Mouse (Mus musculus): ENCODE measurements around the gene Plekho1. TPM values are rescaled to one million over a fixed set of nuclear protein-coding genes. Genes with fewer than 3 reads are reported as not detected.

The Plekho1 gene
- 62.6 and 132 TPM in 2 replicates for polyA plus RNA-seq (2012; rRNA removed; ENCODE audit: low replicate concordance)

GRCm38 (mm10) chr3:95995802-95996428, at the start of gene Plekho1:
TSS of gene Plekho1 (minus strand) at chr3:95996001.

Other genes starting within 250 kb of the Plekho1 start
- gene Tars2, start 235.8 kb downstream of the Plekho1 start, polyA plus RNA-seq (2012; rRNA removed; ENCODE audit: low replicate concordance): 30.9 and 43.4 TPM in 2 replicates
- 13.0 and 20.9 TPM in 2 replicates for gene Rprd2, start 177.1 kb downstream of the Plekho1 start, polyA plus RNA-seq (2012; rRNA removed; ENCODE audit: low replicate concordance)
- gene Prpf3, start 140.1 kb downstream of the Plekho1 start, polyA plus RNA-seq (2012; rRNA removed; ENCODE audit: low replicate concordance): 11.2 and 18.3 TPM in 2 replicates
- 99.3 and 137 TPM in 2 replicates for gene Mrps21, start 124.5 kb downstream of the Plekho1 start, polyA plus RNA-seq (2012; rRNA removed; ENCODE audit: low replicate concordance)
- 3.8 and 5.0 TPM in 2 replicates for gene Ciart, start 113.8 kb downstream of the Plekho1 start, polyA plus RNA-seq (2012; rRNA removed; ENCODE audit: low replicate concordance)
- 14.4 and 27.4 TPM in 2 replicates for gene BC028528, start 104.0 kb downstream of the Plekho1 start, polyA plus RNA-seq (2012; rRNA removed; ENCODE audit: low replicate concordance)
- gene Aph1a, start 102.0 kb downstream of the Plekho1 start, polyA plus RNA-seq (2012; rRNA removed; ENCODE audit: low replicate concordance): 111 and 138 TPM in 2 replicates
- gene Car14, start 91.3 kb downstream of the Plekho1 start, polyA plus RNA-seq (2012; rRNA removed; ENCODE audit: low replicate concordance): 0.75 and 2.7 TPM in 2 replicates
- 9.5 and 23.5 TPM in 2 replicates for gene Anp32e, start 66.8 kb downstream of the Plekho1 start, polyA plus RNA-seq (2012; rRNA removed; ENCODE audit: low replicate concordance)
- 6.9 and 8.3 TPM in 2 replicates for gene Vps45, start 62.5 kb upstream of the Plekho1 start, polyA plus RNA-seq (2012; rRNA removed; ENCODE audit: low replicate concordance)
- 9.3 and 15.2 TPM in 2 replicates for gene Otud7b, start 108.5 kb upstream of the Plekho1 start, polyA plus RNA-seq (2012; rRNA removed; ENCODE audit: low replicate concordance)
- gene Mtmr11, start 166.0 kb upstream of the Plekho1 start, polyA plus RNA-seq (2012; rRNA removed; ENCODE audit: low replicate concordance): 21.6 and 30.8 TPM in 2 replicates
- gene Sf3b4, start 176.3 kb upstream of the Plekho1 start, polyA plus RNA-seq (2012; rRNA removed; ENCODE audit: low replicate concordance): 42.2 and 80.9 TPM in 2 replicates
- 1.5 and 9.7 TPM in 2 replicates for gene Sv2a, start 185.2 kb upstream of the Plekho1 start, polyA plus RNA-seq (2012; rRNA removed; ENCODE audit: low replicate concordance)
- 55.8 and 58.3 TPM in 2 replicates for gene Bola1, start 223.7 kb upstream of the Plekho1 start, polyA plus RNA-seq (2012; rRNA removed; ENCODE audit: low replicate concordance)
- 3.5 TPM in 1 of 2 replicates, not detected in the other for gene Hist2h2ab, start 223.9 kb upstream of the Plekho1 start, polyA plus RNA-seq (2012; rRNA removed; ENCODE audit: low replicate concordance)
- gene Hist2h2ac, start 224.9 kb upstream of the Plekho1 start, polyA plus RNA-seq (2012; rRNA removed; ENCODE audit: low replicate concordance): 1.6 and 9.3 TPM in 2 replicates
- gene Hist2h2be, start 225.1 kb upstream of the Plekho1 start, polyA plus RNA-seq (2012; rRNA removed; ENCODE audit: low replicate concordance): 4.4 and 6.0 TPM in 2 replicates
- 33.9 and 43.2 TPM in 2 replicates for gene Hist2h3c2, start 243.1 kb upstream of the Plekho1 start, polyA plus RNA-seq (2012; rRNA removed; ENCODE audit: low replicate concordance)
- gene Hist2h2aa2, start 244.3 kb upstream of the Plekho1 start, polyA plus RNA-seq (2012; rRNA removed; ENCODE audit: low replicate concordance): 97.9 and 418 TPM in 2 replicates
- 300 and 841 TPM in 2 replicates for gene Hist2h2aa1, start 249.5 kb upstream of the Plekho1 start, polyA plus RNA-seq (2012; rRNA removed; ENCODE audit: low replicate concordance)

Data from subcutaneous adipose tissue, adult 2 months (tissue).